Mouse (Mus musculus) kidney, adult 2 months (tissue): Measurements from ENCODE around the gene Cpsf2. TPM values are rescaled to one million over a fixed set of nuclear protein-coding genes. Genes with fewer than 3 reads are reported as not detected.

Source experiments
- DNase-seq: peaks from one replicate; pipeline ENCODE4 v3.0.0; 2021
- H3K27ac ChIP-seq: fragments of 200-500 bp; 2 replicates; pipeline ENCODE4 v1.5.1; 2012; ENCODE audit warnings: low read depth, low read length, control low read depth, inconsistent platforms; ENCODE audit not compliant: insufficient read depth
- H3K27me3 ChIP-seq: fragments of 200-500 bp; replicated peaks from 2 replicates; pipeline ENCODE4 v1.6.1; 2012; ENCODE audit warnings: mild to moderate bottlenecking, moderate library complexity, low read length, inconsistent platforms; ENCODE audit not compliant: control insufficient read depth, insufficient read depth
- H3K36me3 ChIP-seq: fragments of 200-500 bp; 2 replicates; pipeline ENCODE4 v1.6.1; 2012; ENCODE audit warnings: mild to moderate bottlenecking, moderate library complexity, low read length, inconsistent platforms; ENCODE audit not compliant: control insufficient read depth, insufficient read depth
- H3K4me1 ChIP-seq: fragments of 200-500 bp; 2 replicates; pipeline ENCODE4 v1.6.1; 2011; ENCODE audit warnings: low read length; ENCODE audit not compliant: control insufficient read depth, insufficient read depth
- H3K4me3 ChIP-seq: fragments of 200-500 bp; 2 replicates; pipeline ENCODE4 v1.5.1; 2011; ENCODE audit warnings: mild to moderate bottlenecking, low read depth, low read length, control low read depth; ENCODE audit not compliant: insufficient read depth
- CTCF ChIP-seq: fragments of 200-500 bp; conservative IDR thresholded peaks from 2 replicates; pipeline ENCODE4 v1.5.1; 2011; ENCODE audit warnings: low read depth, mild to moderate bottlenecking, control low read depth, low read length, moderate library complexity, mixed read lengths; ENCODE audit not compliant: insufficient read depth, insufficient read length
- POLR2A ChIP-seq: fragments of 200-500 bp; IDR thresholded peaks from one replicate; pipeline ENCODE4 v1.6.1; 2011; ENCODE audit warnings: low read depth, low read length, control low read depth
- WGBS: fragments of 180-500 bp; shearing (Covaris S2); methylation state at CpG from one replicate; pipeline ENCODE4 v1.1.7; 2018; 5-methylcytosine and 5-hydroxymethylcytosine counted together
- polyA plus RNA-seq: library from polyadenylated mRNA; depleted of rRNA; stranded (reverse); fragments of >200 nt; gene quantifications from 2 replicates; pipeline ENCODE4 v1.2.3, GENCODE M21; 2012

Cpsf2 gene
- polyA plus RNA-seq, 1 experiment = 5.1 TPM

DNA sequence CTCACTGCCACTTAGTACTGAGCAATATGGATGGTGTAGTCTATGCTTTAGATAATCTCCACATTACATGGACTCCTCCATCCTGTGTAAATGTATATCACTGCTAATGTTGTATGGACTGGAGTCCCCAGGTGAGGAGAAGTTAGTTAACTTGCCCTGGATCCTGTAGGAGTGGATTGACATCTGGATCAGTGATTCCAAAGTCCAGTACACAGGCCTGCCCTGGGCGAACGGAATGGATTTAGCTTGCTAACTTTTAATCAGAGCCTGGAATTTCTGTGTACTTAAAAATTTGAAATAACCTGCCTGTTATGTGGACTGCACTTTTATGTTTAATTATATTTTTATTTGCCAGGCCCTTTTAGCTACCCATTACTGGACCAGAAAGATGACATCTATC, 5.8 kb downstream of the Cpsf2 start:
- Histone ChIP-seq H3K27ac (no peak overlapping the region), H3K36me3 (peaks cover 6% of the 10 kb centered on the region; the same call in 1 of the 2 replicates), H3K4me3 (no peak overlapping the region), H3K27me3 (no peaks in the 10 kb centered on the region), H3K4me1 (peaks cover 8% of the 10 kb centered on the region)
- TF ChIP-seq POLR2A (no peak), CTCF (no peak)
- DNase-seq = peak; percentile 74
- 68% methylated on average over 2 of the region's 2 CpGs for WGBS

DNA sequence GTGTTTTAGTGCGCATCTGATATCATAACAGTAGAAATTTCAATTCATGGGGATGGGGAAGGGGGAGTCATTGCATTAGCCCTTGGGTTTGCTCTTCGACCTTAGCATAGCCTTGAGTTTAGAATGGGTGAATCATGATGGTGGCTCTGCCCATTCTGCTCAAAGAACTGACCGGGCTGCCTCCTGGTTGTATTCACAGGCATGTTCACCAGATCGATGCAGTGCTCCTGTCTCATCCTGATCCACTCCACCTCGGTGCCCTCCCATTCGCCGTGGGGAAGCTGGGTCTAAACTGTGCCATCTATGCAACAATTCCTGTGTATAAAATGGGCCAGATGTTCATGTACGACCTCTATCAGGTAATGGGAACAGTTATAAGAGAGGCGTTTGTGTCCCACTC, 7.2 kb downstream of the Cpsf2 start:
- no peak overlapping the region for H3K4me3 ChIP-seq
- no peaks in the 10 kb centered on the region for H3K27me3 ChIP-seq
- TF ChIP-seq CTCF (no peak), POLR2A (no peak)
- WGBS = 94% methylated on average over 9 of the region's 9 CpGs
- no peak overlapping the region for H3K27ac ChIP-seq
- H3K36me3 ChIP-seq = peaks cover 6% of the 10 kb centered on the region; the same call in 1 of the 2 replicates
- no peak for DNase-seq
- no peaks in the 10 kb centered on the region for H3K4me1 ChIP-seq

DNA sequence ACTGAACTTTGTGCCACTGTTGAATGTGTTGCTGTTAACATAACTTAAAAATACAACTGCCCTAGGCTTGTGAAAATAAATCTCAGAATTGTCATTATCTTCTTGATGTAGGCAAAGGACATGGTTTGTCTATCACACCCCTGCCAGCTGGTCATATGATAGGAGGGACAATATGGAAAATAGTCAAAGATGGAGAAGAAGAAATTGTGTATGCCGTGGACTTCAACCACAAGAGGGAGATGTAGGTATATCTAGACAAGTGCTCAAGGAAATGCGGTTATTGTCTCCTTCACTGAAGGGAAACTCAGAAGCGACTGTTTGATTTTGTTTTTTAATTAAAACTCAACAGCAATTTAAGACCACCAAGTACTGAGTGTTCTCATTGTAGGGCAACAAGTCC, 9.3 kb downstream of the Cpsf2 start:
- H3K36me3 ChIP-seq = peaks cover 11% of the 10 kb centered on the region
- TF ChIP-seq POLR2A (no peak), CTCF (no peak)
- WGBS = 46% methylated on average over 3 of the region's 3 CpGs

DNA sequence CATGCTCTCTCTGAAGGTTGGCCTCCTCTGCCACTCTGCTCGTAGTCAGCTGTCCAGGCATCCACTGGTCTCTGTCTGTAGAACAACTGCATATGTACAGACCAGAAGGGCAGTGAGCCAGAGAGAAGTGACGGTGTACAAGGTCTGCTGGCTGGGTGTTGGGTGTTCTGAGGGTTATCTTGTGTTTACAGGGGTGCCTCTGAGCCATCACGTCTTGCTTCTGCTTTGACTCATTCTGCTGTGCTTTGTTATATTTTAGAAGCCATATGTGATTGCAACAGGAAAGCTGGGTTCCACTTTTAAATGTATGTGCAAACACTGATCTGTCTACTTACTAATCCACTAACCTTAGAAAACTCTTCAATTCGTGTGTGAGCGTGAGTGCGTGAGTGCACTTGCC, 11.9 kb downstream of the Cpsf2 start:
- peaks cover 11% of the 10 kb centered on the region for H3K36me3 ChIP-seq
- H3K27ac ChIP-seq = no peak overlapping the region
- no peak overlapping the region for H3K4me3 ChIP-seq
- H3K27me3 ChIP-seq = no peaks in the 10 kb centered on the region
- no peaks in the 10 kb centered on the region for H3K4me1 ChIP-seq
- DNase-seq = no peak
- TF ChIP-seq POLR2A = no peak
- no peak for TF ChIP-seq CTCF
- 89% methylated on average over 6 of the region's 6 CpGs for WGBS

More for the DNA sequence above, 9.3 kb downstream of the Cpsf2 start:
- no peaks in the 10 kb centered on the region for H3K27me3 ChIP-seq
- DNase-seq = no peak
- H3K4me3 ChIP-seq = no peak overlapping the region
- H3K4me1 ChIP-seq = no peaks in the 10 kb centered on the region
- no peak overlapping the region for H3K27ac ChIP-seq

DNA sequence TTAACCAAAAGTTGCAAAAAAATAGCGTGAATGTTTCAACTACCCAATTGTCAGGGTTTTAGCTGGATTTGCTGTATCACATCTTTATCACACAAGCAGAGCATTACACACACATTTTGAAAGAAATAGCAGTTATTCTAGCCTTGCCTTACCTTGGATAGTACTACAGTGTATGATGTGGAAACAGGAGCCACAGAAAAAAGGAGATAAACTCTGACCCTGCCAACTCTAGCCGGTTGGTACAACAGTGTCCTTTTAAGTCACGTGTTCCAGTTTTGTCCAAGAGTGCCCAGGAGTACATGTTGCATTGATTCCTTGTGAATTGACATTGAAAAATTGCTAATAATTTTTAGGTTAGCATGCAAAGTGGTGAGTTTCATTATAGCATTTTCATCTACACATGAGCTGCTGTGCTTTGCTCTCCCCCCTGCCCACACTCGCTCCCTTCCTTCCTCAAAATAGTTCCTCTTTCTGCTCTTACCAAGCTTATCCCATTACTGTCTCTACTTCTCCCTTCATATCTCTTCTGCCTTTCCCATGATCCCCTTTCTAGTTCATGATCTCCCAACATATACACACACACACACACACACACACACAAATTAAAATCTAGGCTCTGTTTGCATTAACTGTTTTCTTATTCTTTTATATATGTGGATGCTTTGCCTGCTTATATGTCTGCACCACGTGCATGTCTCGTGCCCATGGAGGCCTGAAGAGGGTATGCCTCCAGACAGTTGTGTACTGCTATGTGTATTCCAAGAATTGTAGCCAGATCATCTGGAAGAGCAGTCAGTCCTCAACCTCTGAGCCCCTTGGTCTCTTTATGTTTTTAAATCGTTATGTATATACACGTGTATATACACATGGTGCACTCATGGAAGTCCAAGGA, 19.0 kb downstream of the Cpsf2 start:
- no peak for TF ChIP-seq POLR2A
- TF ChIP-seq CTCF = no peak
- H3K36me3 ChIP-seq = peaks cover 13% of the 10 kb centered on the region
- DNase-seq = no peak
- no peaks in the 10 kb centered on the region for H3K4me1 ChIP-seq
- WGBS = 92% methylated on average over 8 of the region's 8 CpGs
- H3K4me3 ChIP-seq = no peak overlapping the region
- H3K27ac ChIP-seq = no peak overlapping the region
- no peaks in the 10 kb centered on the region for H3K27me3 ChIP-seq

DNA sequence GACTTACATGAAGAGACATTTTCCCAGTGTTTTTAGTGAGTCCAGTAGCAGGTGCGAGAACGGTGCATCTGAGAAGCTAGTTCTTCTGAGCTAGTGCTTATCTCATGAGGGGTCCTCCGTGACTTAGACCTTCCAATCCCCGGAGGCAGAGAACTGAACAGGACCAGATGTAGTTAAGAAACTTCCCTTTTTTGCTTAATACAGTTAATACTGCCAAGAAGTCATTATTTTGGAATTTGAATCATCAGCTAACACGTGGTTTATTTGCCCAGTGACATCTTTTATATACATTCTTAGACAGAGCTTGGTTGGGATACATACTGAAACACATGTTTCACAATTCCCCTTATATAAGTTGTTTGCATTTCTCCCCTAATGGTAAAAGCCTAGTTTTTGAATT, 23.1 kb downstream of the Cpsf2 start:
- no peak for DNase-seq
- H3K4me3 ChIP-seq = no peak overlapping the region
- peaks cover 16% of the 10 kb centered on the region for H3K36me3 ChIP-seq
- H3K27me3 ChIP-seq = no peaks in the 10 kb centered on the region
- H3K4me1 ChIP-seq = no peaks in the 10 kb centered on the region
- whole genome bisulfite sequencing = 90% methylated on average over 5 of the region's 5 CpGs
- TF ChIP-seq POLR2A = no peak
- no peak for TF ChIP-seq CTCF
- no peak overlapping the region for H3K27ac ChIP-seq

DNA sequence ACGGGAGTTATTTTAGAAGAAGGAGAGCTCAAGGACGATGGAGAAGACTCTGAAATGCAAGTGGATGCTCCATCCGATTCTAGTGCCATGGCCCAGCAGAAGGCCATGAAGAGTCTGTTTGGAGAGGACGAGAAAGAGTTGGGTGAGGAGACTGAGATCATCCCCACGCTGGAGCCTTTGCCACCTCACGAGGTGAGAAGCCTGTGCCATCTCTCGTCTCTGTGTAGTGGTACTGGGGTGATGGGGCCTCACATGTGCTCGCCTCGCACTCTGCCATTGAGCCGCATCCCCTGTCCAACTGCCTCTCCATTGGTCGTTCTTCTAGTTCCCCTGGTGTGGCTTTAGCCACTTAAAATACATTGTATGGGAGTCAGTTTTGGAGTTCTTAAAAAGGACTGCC, 25.0 kb downstream of the Cpsf2 start:
- peaks cover 12% of the 10 kb centered on the region for H3K36me3 ChIP-seq
- DNase-seq = no peak
- H3K4me3 ChIP-seq = no peak overlapping the region
- no peak for TF ChIP-seq CTCF
- no peak for TF ChIP-seq POLR2A
- WGBS = 94% methylated on average over 11 of the region's 11 CpGs
- no peak overlapping the region for H3K27ac ChIP-seq
- H3K27me3 ChIP-seq = no peaks in the 10 kb centered on the region
- no peaks in the 10 kb centered on the region for H3K4me1 ChIP-seq
